Mouse (Mus musculus) neutrophil, adult 5-6 weeks (primary cell): ENCODE data around the gene Tmbim6. TPM values are rescaled to one million over a fixed set of nuclear protein-coding genes. Genes with fewer than 3 reads are reported as not detected.
"Not testable (repeated sequence)": the region's sequence is repeated elsewhere in the genome, so short reads cannot be mapped to it uniquely, and the experiment has no call there.

Source experiments
- ATAC-seq: fragments of 151-379, 151-347 bp; 2 replicates; pipeline ENCODE4 v1.8.0; 2017; ENCODE audit warnings: mild to moderate bottlenecking, moderate TSS enrichment; ENCODE audit not compliant: insufficient number of reproducible peaks, poor library complexity, low FRiP score, severe bottlenecking; ENCODE audit errors: extremely low read depth
- total RNA-seq: library from RNA; stranded (forward); fragments of 200-1000 nt; gene quantifications from 2 replicates; pipeline ENCODE4 v1.2.3, GENCODE M21; 2017

Tmbim6 gene
- total RNA-seq, 1 experiment from 2014 or later: 339 TPM

DNA sequence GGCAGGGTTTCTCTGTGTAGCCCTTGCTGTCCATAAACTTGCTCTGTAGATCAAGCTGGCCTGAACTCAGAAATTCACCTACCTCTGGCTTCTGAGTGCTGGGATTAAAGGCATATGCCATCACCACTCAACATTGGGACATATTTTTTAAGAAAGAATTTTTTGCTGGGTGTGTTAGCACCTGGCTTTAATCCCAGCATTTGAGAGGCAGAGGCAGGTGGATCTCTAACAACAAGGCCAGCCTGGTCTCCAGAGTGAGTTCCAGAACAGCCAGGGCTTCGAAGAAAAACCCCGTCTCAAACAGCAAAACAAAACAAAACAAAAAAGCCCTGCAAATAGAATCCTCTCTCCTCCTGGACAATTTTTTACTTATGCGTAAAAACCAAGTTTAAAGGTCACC is 17.1 kb upstream of the Tmbim6 start:
- ATAC-seq: no peak

GRCm38 (mm10) chr15:99376240-99376639 is 16.4 kb upstream of the Tmbim6 start:
- no peak for ATAC-seq

- ATAC-seq: no peak
Measured at GRCm38 (mm10) chr15:99382893-99383292, 9.8 kb upstream of the Tmbim6 start.

DNA sequence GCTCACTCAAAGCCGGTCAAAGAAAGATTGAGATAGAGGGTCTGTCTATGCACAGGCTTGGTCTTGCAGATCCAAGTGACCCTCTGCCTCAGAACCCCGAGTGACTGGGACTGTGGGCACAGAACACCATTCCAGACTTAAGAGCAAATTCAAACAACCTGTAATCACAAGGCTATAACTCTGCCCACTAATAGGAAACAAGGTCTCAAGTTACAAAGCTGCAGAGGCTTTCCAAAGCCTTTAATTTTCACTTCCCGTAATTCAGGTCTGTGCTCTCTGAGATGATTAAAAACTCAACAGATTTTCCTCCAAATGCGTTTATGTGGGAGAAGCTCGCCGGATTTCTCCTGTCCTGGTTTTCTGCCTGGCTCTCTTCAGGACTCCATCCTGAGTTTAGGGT is 8.6 kb upstream of the Tmbim6 start:
- no peak for ATAC-seq

DNA sequence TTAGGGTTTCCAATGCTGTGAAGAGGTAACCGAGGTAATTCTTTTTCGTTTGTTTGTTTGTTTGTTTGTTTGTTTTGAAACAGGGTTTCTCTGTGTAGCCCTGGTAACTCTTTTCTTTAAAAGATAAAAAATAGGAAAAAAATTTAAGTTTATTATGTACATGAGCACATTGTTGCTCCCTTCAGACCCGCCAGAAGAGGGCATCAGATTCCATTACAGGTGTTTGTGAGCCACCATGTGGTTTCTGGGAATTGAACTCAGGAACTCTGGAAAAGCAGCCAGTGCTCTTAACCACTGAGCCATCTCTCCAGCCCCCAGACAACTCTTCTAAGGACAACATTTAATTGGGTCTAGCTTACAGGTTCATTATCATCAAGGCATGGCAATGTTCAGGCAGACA is 6.6 kb upstream of the Tmbim6 start:
- ATAC-seq: not testable (repeated sequence)

DNA sequence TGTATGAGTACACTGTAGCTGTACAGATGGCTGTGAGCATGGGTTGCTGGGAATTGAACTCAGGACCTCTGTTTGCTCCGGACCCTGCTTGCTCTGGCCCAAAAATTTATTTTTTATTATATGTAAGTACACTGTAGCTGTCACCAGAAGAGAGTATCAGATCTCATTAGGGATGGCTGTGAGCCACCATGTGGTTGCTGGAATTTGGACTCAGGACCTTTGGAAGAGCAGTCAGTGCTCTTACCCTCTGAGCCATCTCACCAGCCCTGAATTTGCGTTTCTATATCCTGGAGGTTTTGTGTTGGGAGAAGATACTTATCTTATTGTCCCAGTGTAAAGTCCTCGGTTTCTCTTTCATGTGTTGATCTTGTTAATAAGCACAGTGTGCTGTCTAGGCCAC is 5.9 kb upstream of the Tmbim6 start:
- ATAC-seq: no peak

GRCm38 (mm10) chr15:99387976-99388375 is 4.7 kb upstream of the Tmbim6 start:
- ATAC-seq: peak; percentile 45

- no peak for ATAC-seq
Measured at GRCm38 (mm10) chr15:99390472-99391401, 1.9 kb upstream of the Tmbim6 start.

- ATAC-seq: no peak
Measured at GRCm38 (mm10) chr15:99391975-99392374, 707 bp upstream of the Tmbim6 start.

GRCm38 (mm10) chr15:99393386-99394252 is 937 bp downstream of the Tmbim6 start:
- peak; percentile 52 for ATAC-seq

- no peak for ATAC-seq
Measured at GRCm38 (mm10) chr15:99396462-99396861, 3.8 kb downstream of the Tmbim6 start.

GRCm38 (mm10) chr15:99396875-99397274 is 4.2 kb downstream of the Tmbim6 start:
- ATAC-seq: no peak

DNA sequence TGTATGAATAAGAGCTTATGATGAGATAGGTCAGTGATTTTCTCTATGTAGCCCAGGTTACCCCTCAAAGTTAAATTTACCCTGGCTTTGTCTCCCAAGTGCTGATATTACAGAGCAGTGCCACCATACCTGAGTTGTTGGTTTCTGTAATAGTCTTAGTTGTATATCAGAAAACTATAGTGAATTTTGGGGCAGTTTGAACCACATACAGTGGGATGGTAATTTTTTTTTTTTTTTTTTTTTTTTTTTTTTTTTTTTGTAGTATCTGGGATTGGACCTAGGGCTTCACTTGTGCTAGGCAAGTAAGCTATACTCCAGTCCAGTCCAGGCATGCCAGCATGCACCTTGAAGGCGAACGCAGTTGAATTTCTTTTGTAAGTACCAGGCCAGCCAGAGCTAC is 4.9 kb downstream of the Tmbim6 start:
- ATAC-seq: no peak

GRCm38 (mm10) chr15:99399503-99400245 is 7.0 kb downstream of the Tmbim6 start:
- no peak for ATAC-seq

DNA sequence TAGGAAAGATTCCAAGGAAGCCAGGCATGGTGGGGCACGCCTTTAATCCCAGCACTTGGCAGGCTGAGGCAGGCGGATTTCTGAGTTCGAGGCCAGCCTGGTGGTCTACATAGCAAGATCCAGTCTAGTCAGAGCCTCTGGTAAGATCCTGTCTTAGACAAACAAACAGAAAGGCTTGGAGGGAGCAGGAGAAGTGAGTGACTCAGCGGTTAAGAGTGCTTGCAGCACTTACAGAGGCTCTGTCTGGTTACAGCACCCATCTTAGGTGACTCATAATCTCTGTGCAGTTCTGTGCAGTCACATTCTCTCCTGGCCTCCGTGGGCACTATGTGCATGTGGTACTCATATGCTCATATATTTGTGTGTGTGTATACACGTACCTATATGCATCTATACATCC is 7.9 kb downstream of the Tmbim6 start:
- peak; percentile 55 for ATAC-seq

DNA sequence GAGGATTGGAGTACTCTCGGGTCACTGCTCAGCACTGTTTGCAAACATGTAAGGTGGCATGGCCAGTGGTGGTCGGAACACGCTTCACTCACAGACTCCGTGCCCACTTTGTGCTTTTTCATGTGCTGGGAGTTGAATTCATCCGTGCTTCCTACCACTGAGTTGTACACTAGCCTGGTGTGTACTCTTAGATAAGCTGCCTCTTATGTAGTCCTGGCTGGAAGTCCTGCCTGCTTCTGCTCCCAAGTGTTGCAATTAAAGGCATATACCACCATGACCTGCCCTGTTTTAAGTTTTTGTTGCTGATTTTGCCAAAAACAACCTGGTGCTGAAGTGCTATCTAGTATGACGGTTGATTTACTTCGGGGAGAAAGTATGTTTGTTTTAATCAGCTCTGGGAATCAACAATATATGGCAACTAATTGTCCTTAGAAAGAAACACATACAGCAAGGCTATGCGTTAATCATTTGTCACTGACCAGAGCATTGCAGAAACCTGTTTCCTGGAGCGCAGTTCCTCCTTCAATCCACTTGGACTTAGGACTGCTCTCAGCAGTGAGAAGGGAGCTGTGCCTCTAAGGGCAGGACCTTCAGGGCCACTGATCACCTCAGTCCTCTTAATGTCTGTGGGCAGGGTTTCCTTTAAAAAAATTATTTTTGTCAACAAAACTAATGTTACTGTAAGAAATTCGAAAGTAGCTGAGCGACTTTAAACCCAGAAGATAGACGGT is 10.6 kb downstream of the Tmbim6 start:
- no peak for ATAC-seq

GRCm38 (mm10) chr15:99405150-99405549 is 12.5 kb downstream of the Tmbim6 start:
- no peak for ATAC-seq

GRCm38 (mm10) chr15:99406986-99407570 is 14.4 kb downstream of the Tmbim6 start:
- no peak for ATAC-seq
